Mouse (Mus musculus) forebrain, embryonic 11.5 days (tissue): ENCODE results near the gene Rassf5. TPM values are rescaled to one million over a fixed set of nuclear protein-coding genes. Genes with fewer than 3 reads are reported as not detected.

ENCODE experiments used
- ATAC-seq: fragments of 200-750 bp; cut with Nextera tagmentation; replicated peaks from 2 replicates; pipeline ENCODE4 v1.8.0; 2017; ENCODE audit warnings: moderate TSS enrichment; ENCODE audit not compliant: low FRiP score
- DNase-seq: peaks from one replicate; pipeline ENCODE4 v3.0.0-alpha.2; 2017; ENCODE audit warnings: low spot score
- H3K27ac ChIP-seq: fragments of 300-500 bp; sonication (generic); 2 replicates; pipeline ENCODE4 v1.5.1; 2014; ENCODE audit warnings: low read depth, low read length
- H3K27me3 ChIP-seq: fragments of 300-500 bp; sonication (generic); 2 replicates; pipeline ENCODE4 v1.6.1; 2014; ENCODE audit warnings: mild to moderate bottlenecking, low read length, mixed read lengths; ENCODE audit not compliant: control insufficient read depth, insufficient read depth
- H3K36me3 ChIP-seq: fragments of 300-500 bp; sonication (generic); 2 replicates; pipeline ENCODE4 v1.6.1; 2014; ENCODE audit warnings: mild to moderate bottlenecking, low read length, moderate library complexity, mixed read lengths; ENCODE audit not compliant: control insufficient read depth, insufficient read depth
- H3K4me1 ChIP-seq: fragments of 300-500 bp; sonication (generic); replicated peaks from 2 replicates; pipeline ENCODE4 v1.6.1; 2014; ENCODE audit warnings: low read length, mixed read lengths; ENCODE audit not compliant: control insufficient read depth, insufficient read depth
- H3K4me2 ChIP-seq: fragments of 300-500 bp; sonication (generic); 2 replicates; pipeline ENCODE4 v1.6.1; 2014; ENCODE audit warnings: low read depth, mild to moderate bottlenecking, low read length, moderate library complexity, mixed read lengths; ENCODE audit not compliant: severe bottlenecking
- H3K4me3 ChIP-seq: fragments of 300-500 bp; sonication (generic); 2 replicates; pipeline ENCODE4 v1.5.1; 2014; ENCODE audit warnings: low read depth, low read length
- H3K9ac ChIP-seq: fragments of 300-500 bp; sonication (generic); 2 replicates; pipeline ENCODE4 v1.6.1; 2014; ENCODE audit warnings: low read length
- H3K9me3 ChIP-seq: fragments of 300-500 bp; sonication (generic); 2 replicates; pipeline ENCODE4 v1.6.1; 2016; ENCODE audit warnings: low read length, mixed read lengths; ENCODE audit not compliant: control insufficient read depth
- WGBS: fragments of 180-500 bp; shearing (Covaris S2); extraction: QIAGEN DNeasy Blood & Tissue Kit; methylation state at CpG from one replicate; pipeline ENCODE4 v1.1.7; 2014; 5-methylcytosine and 5-hydroxymethylcytosine counted together
- polyA plus RNA-seq: library from polyadenylated mRNA; unstranded; fragments of >200 nt; fragmentation: Nextera tagmentation; extraction: Ambion mirVana; gene quantifications from 2 replicates; pipeline ENCODE4 v1.2.1, GENCODE M21; 2014

Rassf5 gene
- polyA plus RNA-seq, 1 experiment from 2014 or later = 0.95 TPM

DNA sequence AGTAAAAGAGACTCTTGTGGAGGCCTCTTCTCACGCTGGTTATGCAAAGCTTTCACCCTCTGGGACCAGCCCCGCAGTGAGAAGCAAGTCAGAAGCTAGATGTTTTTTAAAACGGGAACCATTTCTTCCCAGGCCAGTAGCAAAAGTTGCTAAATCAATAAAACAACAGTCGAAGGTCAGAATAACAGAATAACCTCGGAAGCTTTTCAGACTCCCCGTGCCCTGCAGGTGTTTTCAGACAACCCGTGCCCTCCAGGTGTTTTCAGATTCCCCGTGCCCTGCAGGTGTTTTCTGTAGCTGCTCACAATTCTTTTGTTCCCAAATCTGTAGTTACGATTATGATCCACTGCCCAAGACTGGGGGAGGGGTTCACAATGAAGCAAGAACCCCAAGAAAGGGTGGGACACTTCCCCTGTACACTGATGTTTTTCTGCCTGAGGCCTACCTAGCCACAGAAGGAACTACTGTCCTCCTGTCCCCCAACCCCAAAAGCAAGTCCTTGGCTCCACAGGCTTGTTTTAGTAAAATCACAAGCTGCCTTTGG lies 46.6 kb downstream of the Rassf5 start:
- no peaks in the 10 kb centered on the region for H3K9me3 ChIP-seq
- H3K27me3 ChIP-seq = no peaks in the 10 kb centered on the region
- H3K27ac ChIP-seq = no peak overlapping the region
- H3K4me1 ChIP-seq = no peaks in the 10 kb centered on the region
- no peak for DNase-seq
- ATAC-seq = no peak
- H3K36me3 ChIP-seq = no peaks in the 10 kb centered on the region
- H3K4me2 ChIP-seq = no peak overlapping the region
- no peak overlapping the region for H3K9ac ChIP-seq
- no peak overlapping the region for H3K4me3 ChIP-seq
- WGBS = 75% methylated on average over 9 of the region's 9 CpGs

DNA sequence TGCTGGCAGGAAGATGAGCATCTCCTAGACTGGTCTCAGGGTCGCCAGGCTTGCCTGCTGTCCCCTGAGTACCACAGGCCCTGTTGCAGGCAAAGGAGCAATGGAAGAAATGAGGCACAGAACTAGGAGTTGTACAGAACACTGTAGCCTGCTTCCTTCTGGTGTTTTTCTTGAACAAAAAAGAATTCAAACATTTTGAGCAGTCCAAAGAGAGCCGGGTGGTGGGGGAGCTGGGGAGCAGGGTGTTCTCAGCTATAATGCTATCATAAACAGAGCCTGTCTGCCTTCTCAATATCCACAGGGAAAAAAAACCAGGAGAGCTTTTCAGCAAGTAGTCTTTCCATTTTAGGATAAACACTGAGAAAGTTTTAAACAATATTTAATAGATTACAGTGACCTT lies 49.0 kb downstream of the Rassf5 start:
- no peak overlapping the region for H3K4me2 ChIP-seq
- no peak overlapping the region for H3K9ac ChIP-seq
- no peaks in the 10 kb centered on the region for H3K9me3 ChIP-seq
- no peaks in the 10 kb centered on the region for H3K4me1 ChIP-seq
- ATAC-seq (no peak), DNase-seq (no peak)
- no peak overlapping the region for H3K4me3 ChIP-seq
- H3K36me3 ChIP-seq = no peaks in the 10 kb centered on the region
- no peak overlapping the region for H3K27ac ChIP-seq
- WGBS = 59% methylated on average over 2 of the region's 2 CpGs
- no peaks in the 10 kb centered on the region for H3K27me3 ChIP-seq

DNA sequence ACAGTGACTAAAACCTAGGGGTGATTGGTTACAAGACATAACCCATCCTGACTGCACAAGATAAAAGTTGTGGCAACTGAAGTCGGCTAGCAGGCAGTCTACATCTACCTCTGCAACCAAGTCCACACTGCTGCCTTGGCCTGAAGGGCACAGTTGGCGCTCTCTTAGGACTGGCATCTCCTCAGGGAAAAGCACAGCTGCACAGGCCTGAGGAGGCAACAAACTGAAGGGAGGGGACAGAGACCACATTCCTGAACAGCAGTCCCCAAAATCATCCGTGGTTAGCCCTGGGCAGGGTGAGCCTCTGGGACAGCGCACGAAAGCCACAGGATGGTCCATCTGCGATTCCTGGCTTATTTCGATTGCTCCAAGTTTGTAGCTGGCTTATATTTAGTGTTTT lies 49.4 kb downstream of the Rassf5 start:
- no peaks in the 10 kb centered on the region for H3K4me1 ChIP-seq
- H3K4me3 ChIP-seq = no peak overlapping the region
- DNase-seq (no peak), ATAC-seq (no peak)
- no peak overlapping the region for H3K4me2 ChIP-seq
- H3K27me3 ChIP-seq = no peaks in the 10 kb centered on the region
- H3K27ac ChIP-seq = no peak overlapping the region
- no peak overlapping the region for H3K9ac ChIP-seq
- H3K9me3 ChIP-seq = no peaks in the 10 kb centered on the region
- 88% methylated on average over 7 of the region's 7 CpGs for WGBS
- no peaks in the 10 kb centered on the region for H3K36me3 ChIP-seq

DNA sequence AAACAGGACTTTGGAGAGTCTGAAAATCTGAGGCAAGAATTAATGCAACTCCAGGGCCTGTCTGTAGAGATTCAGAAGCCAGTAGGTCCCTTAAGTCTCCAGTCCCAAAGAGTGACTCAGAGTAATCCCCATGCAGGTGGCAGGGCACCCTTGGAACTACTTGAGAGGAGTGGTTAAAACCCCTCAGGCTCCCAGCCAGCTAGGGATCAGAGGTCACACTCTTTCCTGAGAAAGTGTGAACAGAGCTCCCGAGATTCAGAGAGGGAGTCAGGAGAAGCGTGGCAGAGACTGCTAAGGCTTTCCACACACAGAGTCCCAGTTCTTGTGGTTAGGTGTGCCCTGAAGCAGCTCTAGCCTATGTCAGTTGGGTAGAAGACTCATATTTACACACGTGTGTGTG lies 51.3 kb downstream of the Rassf5 start:
- no peak for ATAC-seq
- no peaks in the 10 kb centered on the region for H3K27me3 ChIP-seq
- H3K9ac ChIP-seq = no peak overlapping the region
- H3K4me2 ChIP-seq = no peak overlapping the region
- H3K36me3 ChIP-seq = no peaks in the 10 kb centered on the region
- H3K4me1 ChIP-seq = no peaks in the 10 kb centered on the region
- 55% methylated on average over 3 of the region's 3 CpGs for WGBS
- no peaks in the 10 kb centered on the region for H3K9me3 ChIP-seq
- no peak overlapping the region for H3K4me3 ChIP-seq
- DNase-seq = no peak
- H3K27ac ChIP-seq = no peak overlapping the region

DNA sequence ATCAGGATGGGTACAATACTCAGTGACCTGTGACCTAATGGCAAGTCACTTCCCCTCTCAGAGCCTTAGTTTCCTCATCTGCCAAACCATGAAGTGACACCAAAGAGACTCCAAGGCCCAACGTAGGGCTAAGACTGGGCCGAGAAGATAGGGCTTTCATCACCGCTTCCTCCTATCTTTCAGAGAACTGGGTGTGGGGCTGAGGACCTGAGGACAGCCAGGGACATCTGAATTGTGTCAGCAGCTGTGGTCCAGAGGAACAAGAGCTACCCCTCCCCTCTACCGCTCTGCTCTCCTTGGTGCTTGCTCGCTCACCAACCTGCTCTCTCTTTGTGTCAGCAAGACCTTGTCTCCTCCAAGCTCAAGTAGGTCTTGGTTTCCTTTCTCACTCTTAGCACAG lies 56.4 kb downstream of the Rassf5 start:
- DNase-seq = no peak
- H3K27ac ChIP-seq = no peak overlapping the region
- H3K4me2 ChIP-seq = no peak overlapping the region
- no peak for ATAC-seq
- WGBS = 95% methylated on average over 5 of the region's 5 CpGs
- H3K9me3 ChIP-seq = no peaks in the 10 kb centered on the region
- H3K4me3 ChIP-seq = no peak overlapping the region
- no peak overlapping the region for H3K9ac ChIP-seq
- H3K36me3 ChIP-seq = no peaks in the 10 kb centered on the region
- no peaks in the 10 kb centered on the region for H3K4me1 ChIP-seq
- H3K27me3 ChIP-seq = no peaks in the 10 kb centered on the region

DNA sequence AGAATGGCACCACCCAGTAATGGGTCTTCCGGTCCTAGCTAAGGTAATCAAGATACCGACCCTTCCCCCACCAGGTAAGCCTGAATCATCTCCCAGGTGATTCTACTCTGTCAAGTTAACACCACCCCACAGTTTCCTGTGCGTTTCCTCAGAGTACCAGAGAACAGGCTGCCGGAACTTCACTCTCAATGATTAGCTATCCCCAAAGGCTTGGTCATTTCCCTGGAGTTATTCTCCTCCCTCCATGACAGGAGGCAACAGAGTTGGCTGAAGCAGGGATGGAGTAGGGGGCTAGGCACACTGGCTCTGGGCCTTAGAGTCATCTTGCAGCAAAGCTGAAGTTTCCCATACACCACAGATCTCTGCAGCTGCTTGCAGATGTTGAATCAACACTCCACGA lies 57.2 kb downstream of the Rassf5 start:
- no peak overlapping the region for H3K27ac ChIP-seq
- H3K4me3 ChIP-seq = no peak overlapping the region
- no peak overlapping the region for H3K9ac ChIP-seq
- no peaks in the 10 kb centered on the region for H3K36me3 ChIP-seq
- H3K4me1 ChIP-seq = no peaks in the 10 kb centered on the region
- ATAC-seq (no peak), DNase-seq (no peak)
- no peaks in the 10 kb centered on the region for H3K27me3 ChIP-seq
- 95% methylated on average over 5 of the region's 5 CpGs for WGBS
- no peak overlapping the region for H3K4me2 ChIP-seq
- no peaks in the 10 kb centered on the region for H3K9me3 ChIP-seq

DNA sequence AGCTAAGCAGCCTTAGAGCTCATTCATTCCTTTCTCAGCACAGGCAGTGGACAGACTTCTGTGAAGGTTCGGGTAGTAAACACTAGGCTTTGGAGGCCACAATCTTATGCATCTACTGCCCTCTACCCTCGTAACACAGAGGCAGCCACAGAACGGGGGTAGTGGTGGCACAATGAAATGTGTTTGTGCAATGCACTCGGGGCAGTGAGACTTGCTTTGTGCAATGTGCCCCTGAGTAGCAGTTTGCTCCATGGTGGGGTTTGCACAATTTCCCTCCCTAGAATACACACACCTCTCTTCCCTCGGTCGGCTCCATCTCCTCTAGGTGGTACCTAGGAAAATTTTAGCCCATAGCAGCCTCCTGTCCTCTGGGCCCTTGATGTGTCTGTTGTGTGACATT lies 58.1 kb downstream of the Rassf5 start:
- Histone ChIP-seq H3K27me3 (no peaks in the 10 kb centered on the region), H3K9me3 (no peaks in the 10 kb centered on the region), H3K9ac (no peak overlapping the region), H3K4me3 (no peak overlapping the region), H3K36me3 (no peaks in the 10 kb centered on the region), H3K4me2 (no peak overlapping the region), H3K4me1 (no peaks in the 10 kb centered on the region), H3K27ac (no peak overlapping the region)
- ATAC-seq (no peak), DNase-seq (no peak)
- 80% methylated on average over 6 of the region's 6 CpGs for WGBS

DNA sequence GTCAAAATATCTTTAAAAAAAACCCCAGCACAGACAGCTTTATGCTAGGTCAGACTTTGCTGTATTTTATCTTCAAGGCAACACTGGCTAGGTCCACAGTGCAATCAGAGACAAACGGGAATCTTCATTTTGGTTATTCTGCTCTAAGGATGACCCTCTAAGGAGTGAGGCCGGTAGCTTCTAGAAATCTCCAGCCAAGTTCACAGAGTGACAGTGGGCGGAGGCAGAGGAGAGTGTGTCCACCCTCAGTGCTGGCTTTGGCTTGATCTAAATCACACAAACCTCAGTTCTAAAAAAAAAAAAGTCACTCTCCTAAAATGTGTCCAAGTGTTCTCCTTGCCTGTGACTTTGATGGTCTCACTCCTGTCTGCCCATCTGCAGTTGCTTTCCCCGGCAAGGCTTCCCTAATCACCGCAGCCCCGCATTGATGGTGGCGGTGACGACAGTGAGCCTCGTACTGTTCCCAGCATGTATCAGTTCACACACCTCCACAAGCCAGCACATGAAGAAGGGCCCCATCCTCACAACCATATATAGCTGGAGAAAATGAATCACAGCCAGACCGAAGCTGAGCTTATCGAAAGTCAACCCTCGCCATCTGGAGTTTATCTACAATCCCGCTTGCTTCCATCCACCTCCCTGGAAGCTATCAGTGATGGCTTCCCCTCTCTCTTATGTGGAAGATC lies 59.1 kb downstream of the Rassf5 start:
- 95% methylated on average over 13 of the region's 13 CpGs for WGBS
- DNase-seq = no peak
- H3K27ac ChIP-seq = no peak overlapping the region
- ATAC-seq = no peak
- no peak overlapping the region for H3K4me3 ChIP-seq
- H3K9ac ChIP-seq = no peak overlapping the region
- H3K4me1 ChIP-seq = no peaks in the 10 kb centered on the region
- H3K36me3 ChIP-seq = no peaks in the 10 kb centered on the region
- no peaks in the 10 kb centered on the region for H3K27me3 ChIP-seq
- no peak overlapping the region for H3K4me2 ChIP-seq
- H3K9me3 ChIP-seq = no peaks in the 10 kb centered on the region

DNA sequence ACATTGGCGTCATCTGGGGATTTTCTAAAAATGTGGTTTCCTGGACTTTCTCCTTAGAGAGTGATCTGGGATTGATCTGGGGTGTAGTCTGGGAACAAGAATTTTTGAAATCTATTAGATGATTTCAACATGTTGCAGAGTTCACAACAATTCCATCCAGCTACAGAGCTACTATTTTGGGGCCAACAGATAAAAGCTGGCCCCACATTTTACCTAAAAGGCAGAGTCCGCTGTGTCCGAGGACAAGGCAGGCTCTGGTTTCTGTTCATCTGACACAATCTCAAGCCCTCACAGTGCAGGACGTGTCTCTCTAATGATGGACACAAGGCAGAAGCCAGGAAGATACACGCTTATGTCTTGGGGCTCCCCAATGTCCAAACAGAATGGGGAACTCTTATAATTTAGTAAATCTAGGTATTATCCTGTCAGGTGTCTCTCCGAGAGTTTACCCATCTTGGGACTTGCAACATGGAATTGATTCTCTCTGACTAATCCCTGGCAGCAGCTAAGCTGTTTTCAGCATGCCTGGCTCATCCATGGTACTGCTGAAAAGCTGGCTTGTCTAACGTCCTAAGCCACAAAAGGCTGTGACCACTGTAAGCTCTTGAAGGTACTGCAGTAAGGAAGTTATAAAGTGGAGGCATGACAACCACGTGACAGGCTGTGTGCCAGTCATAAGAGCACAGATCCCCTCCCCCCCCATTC lies 60.0 kb downstream of the Rassf5 start:
- Histone ChIP-seq H3K27ac (no peak overlapping the region), H3K9ac (no peak overlapping the region), H3K4me3 (no peak overlapping the region), H3K4me1 (no peaks in the 10 kb centered on the region), H3K9me3 (no peaks in the 10 kb centered on the region), H3K36me3 (no peaks in the 10 kb centered on the region), H3K4me2 (no peak overlapping the region), H3K27me3 (no peaks in the 10 kb centered on the region)
- 83% methylated on average over 8 of the region's 8 CpGs for WGBS
- DNase-seq = no peak
- ATAC-seq = no peak
